Mouse (Mus musculus): ENCODE results near the gene Loxl1. TPM values are rescaled to one million over a fixed set of nuclear protein-coding genes. Genes with fewer than 3 reads are reported as not detected.
"Not testable (repeated sequence)": the region's sequence is repeated elsewhere in the genome, so short reads cannot be mapped to it uniquely, and the experiment has no call there.

Loxl1 gene
- total RNA-seq, 4 experiments from 2014 or later = 5.9 to 10.7 (median 8.9) TPM

- peak; percentile 92 to 93 for DNase-seq (ENCODE audit: low spot score in 2 of 2)
Observed at GRCm38 (mm10) chr9:58253033-58253804, 59.8 kb downstream of the Loxl1 start, which contains the start of gene Stoml1. TSS of gene Stoml1 (plus strand) at chr9:58253164.

- DNase-seq (ENCODE audit: low spot score in 2 of 2) = not testable (repeated sequence)
Observed at GRCm38 (mm10) chr9:58250730-58251129, 62.3 kb downstream of the Loxl1 start.

DNA sequence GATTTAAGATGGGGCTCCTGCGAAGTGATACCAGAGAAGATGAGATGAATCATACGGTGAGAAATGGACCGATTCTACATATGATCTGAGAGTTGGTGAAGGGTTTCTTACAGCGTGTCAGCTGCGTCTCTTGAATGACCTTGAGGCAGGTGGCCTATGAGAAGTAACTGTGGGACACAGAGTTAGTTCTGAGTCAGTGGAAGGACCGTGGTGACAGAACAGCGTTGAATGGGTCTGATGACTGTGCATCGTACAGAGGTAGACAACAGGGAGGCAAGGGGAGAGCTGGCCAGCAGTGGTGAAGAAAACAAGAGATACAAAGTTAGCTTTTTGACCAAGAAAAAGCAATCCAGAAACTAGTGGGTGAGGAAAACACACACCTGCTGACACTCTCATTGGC lies 62.7 kb downstream of the Loxl1 start:
- DNase-seq (ENCODE audit: low spot score in 2 of 2) = no peak

DNA sequence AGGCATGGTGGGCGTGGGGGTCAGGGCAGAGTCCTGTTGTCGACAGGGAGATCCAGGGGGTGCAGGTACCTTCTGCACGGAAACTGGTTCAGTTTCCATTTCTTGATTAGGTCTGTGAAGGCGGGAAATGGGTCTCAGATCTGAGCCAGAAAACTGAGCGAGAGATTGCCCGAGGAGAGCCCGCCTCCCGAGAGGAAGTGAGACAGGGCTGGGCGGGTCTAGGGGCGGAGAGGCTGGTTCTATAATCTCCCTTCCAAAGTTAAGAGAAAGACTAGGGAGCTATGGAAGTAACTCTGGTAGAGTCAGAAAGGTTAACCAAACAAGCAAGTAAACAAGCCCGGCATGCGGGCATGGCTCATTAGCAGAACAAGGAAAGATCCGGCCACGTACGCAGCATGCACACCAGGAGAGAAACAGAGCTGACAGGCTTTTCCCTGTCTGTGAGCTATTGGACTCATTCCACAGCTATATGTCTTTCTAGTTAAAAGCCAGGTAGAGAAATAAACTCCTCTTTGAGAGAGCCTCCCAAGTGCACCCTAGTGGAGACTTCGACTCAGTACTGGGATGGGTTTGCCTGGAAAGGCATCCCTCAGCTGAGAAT lies 63.3 kb downstream of the Loxl1 start, which contains the start of gene Pml:
Gene Pml (minus strand): TSS at position 195 of the 601 bp plus-strand sequence.
- DNase-seq (ENCODE audit: low spot score in 2 of 2) = peak; percentile 52 to 58

DNA sequence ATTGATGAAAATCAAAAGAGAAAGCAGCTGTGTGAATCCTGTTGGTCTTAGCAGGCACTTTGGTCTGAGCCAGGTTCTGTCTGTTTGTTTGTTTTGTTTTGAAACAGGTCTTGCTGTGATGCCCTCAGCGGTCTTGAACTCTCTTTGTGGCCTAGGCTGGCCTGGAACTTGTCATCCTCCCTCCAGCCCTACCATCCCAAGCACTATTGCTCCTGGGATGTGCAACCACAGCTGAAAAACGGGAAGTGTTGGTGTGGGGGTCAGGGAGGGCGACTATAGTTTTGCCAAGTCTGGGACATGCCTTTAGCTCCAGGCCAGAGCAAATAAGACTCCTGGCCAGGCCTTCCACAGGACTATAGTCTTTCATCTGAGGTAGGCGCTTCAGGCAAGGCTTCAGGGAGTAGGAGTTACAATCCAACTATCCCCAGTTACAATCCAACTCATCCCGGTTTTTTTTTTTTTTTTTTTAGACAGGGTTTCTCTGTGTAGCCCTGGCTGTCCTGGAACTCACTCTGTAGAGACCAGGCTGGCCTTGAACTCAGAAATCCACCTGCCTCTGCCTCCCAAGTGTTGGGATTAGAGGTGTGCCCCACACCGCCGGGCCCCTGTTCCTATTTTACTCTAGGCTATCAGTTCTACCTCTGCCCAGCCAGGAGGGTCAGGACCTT lies 64.1 kb downstream of the Loxl1 start:
- no peak for DNase-seq (ENCODE audit: low spot score in 2 of 2)

GRCm38 (mm10) chr9:58247064-58247759 lies 65.8 kb downstream of the Loxl1 start:
- DNase-seq (ENCODE audit: low spot score in 2 of 2) = peak; percentile 39 to 63

GRCm38 (mm10) chr9:58246083-58246591 lies 66.8 kb downstream of the Loxl1 start:
- no peak for DNase-seq (ENCODE audit: low spot score in 2 of 2)

GRCm38 (mm10) chr9:58243696-58244095 lies 69.3 kb downstream of the Loxl1 start:
- no peak for DNase-seq (ENCODE audit: low spot score in 2 of 2)

GRCm38 (mm10) chr9:58242696-58243095 lies 70.3 kb downstream of the Loxl1 start:
- no peak for DNase-seq (ENCODE audit: low spot score in 2 of 2)

GRCm38 (mm10) chr9:58241780-58242485 lies 71.1 kb downstream of the Loxl1 start:
- no peak for DNase-seq (ENCODE audit: low spot score in 2 of 2)

Other genes starting within 250 kb of the Loxl1 start
- under 1 TPM in 3 of 4 experiments, not detected in 1; 0.10 to 0.43 (median 0.19) TPM for gene Stra6, start 249.4 kb downstream of the Loxl1 start, total RNA-seq (2022)
- gene Ccdc33, start 194.4 kb downstream of the Loxl1 start, total RNA-seq (2022) = not detected
- 10 to 100 TPM in 3 of 4 experiments, 1 to 10 TPM in 1; 9.8 to 15.7 (median 13.1) TPM for gene Islr, start 108.9 kb downstream of the Loxl1 start, total RNA-seq (2022)
- 1 to 10 TPM; 1.4 to 2.9 (median 1.8) TPM for gene Islr2, start 108.9 kb downstream of the Loxl1 start, total RNA-seq (2022)
- 1 to 10 TPM; 2.5 to 4.5 (median 3.1) TPM for gene Pml, start 63.4 kb downstream of the Loxl1 start, total RNA-seq (2022)
- gene Stoml1, start 60.0 kb downstream of the Loxl1 start, total RNA-seq (2022) = 10 to 100 TPM in 2 of 4 experiments, 1 to 10 TPM in 2; 8.6 to 10.8 (median 9.8) TPM
- gene Tbc1d21, start 57.3 kb upstream of the Loxl1 start, total RNA-seq (2022) = not detected
- gene Insyn1, start 175.4 kb upstream of the Loxl1 start, total RNA-seq (2022) = 10 to 100 TPM; 21.3 to 34.2 (median 28.3) TPM
- gene Cd276, start 242.3 kb upstream of the Loxl1 start, total RNA-seq (2022) = 10 to 100 TPM in 2 of 4 experiments, 1 to 10 TPM in 2; 5.9 to 13.6 (median 10.6) TPM